Mouse (Mus musculus) limb, embryonic 12.5 days (tissue): ENCODE data around the gene Cacna2d2. TPM values are rescaled to one million over a fixed set of nuclear protein-coding genes. Genes with fewer than 3 reads are reported as not detected.
A peak's percentile ranks its signal among the peaks of the same experiment; 100 is the strongest.

Experiments used
- ATAC-seq: fragments of 200-750 bp; cut with Nextera tagmentation; 2 replicates; pipeline ENCODE4 v1.8.0; 2017; ENCODE audit warnings: low read depth, moderate TSS enrichment; ENCODE audit not compliant: insufficient number of reproducible peaks, insufficient read depth, low FRiP score, low TSS enrichment
- H3K27ac ChIP-seq: fragments of 300-500 bp; sonication (generic); 2 replicates; pipeline ENCODE4 v1.5.1; 2016; ENCODE audit warnings: mild to moderate bottlenecking, moderate library complexity
- H3K27me3 ChIP-seq: fragments of 300-500 bp; sonication (generic); 2 replicates; pipeline ENCODE4 v1.6.1; 2016; ENCODE audit warnings: mild to moderate bottlenecking, moderate library complexity
- H3K36me3 ChIP-seq: fragments of 300-500 bp; sonication (generic); 2 replicates; pipeline ENCODE4 v1.6.1; 2016; ENCODE audit warnings: mild to moderate bottlenecking, moderate library complexity
- H3K4me1 ChIP-seq: fragments of 300-500 bp; sonication (generic); replicated peaks from 2 replicates; pipeline ENCODE4 v1.6.1; 2016
- H3K4me2 ChIP-seq: fragments of 300-500 bp; sonication (generic); 2 replicates; pipeline ENCODE4 v1.6.1; 2016; ENCODE audit warnings: mild to moderate bottlenecking, moderate library complexity
- H3K4me3 ChIP-seq: fragments of 300-500 bp; sonication (generic); replicated peaks from 2 replicates; pipeline ENCODE4 v1.5.1; 2016; ENCODE audit warnings: mild to moderate bottlenecking
- H3K9ac ChIP-seq: fragments of 300-500 bp; sonication (generic); replicated peaks from 2 replicates; pipeline ENCODE4 v1.6.1; 2016; ENCODE audit warnings: mild to moderate bottlenecking, moderate library complexity
- H3K9me3 ChIP-seq: fragments of 300-500 bp; sonication (generic); 2 replicates; pipeline ENCODE4 v1.6.1; 2016; ENCODE audit warnings: mild to moderate bottlenecking, moderate library complexity
- WGBS: fragments of 180-500 bp; shearing (Covaris S2); methylation state at CpG from one replicate; pipeline ENCODE4 v1.1.7; 2016; 5-methylcytosine and 5-hydroxymethylcytosine counted together
- polyA plus RNA-seq: library from polyadenylated mRNA; unstranded; fragments of >200 nt; fragmentation: Nextera tagmentation; extraction: Ambion mirVana; gene quantifications from 2 replicates; pipeline ENCODE4 v1.2.1, GENCODE M21; 2016

The Cacna2d2 gene
- polyA plus RNA-seq, 1 experiment from 2014 or later, result 0.49 TPM

- 56% methylated on average over 2 of the region's 2 CpGs for WGBS
- 0 out of 2 replicates have a peak overlapping the region, but pooled peaks have one; percentile 11 for H3K4me3 ChIP-seq
- peak overlapping the region; percentile 42; the same call in 1 of the 2 replicates for H3K9ac ChIP-seq
- H3K9me3 ChIP-seq, result no peaks in the 10 kb centered on the region
- peak overlapping the region; percentile 48 for H3K4me2 ChIP-seq
- no peak overlapping the region for H3K27ac ChIP-seq
- ATAC-seq, result 0 out of 2 replicates have a peak, but pooled peaks have one; percentile 1
- peaks cover 73% of the 10 kb centered on the region for H3K27me3 ChIP-seq
- peaks cover 36% of the 10 kb centered on the region for H3K4me1 ChIP-seq
- no peaks in the 10 kb centered on the region for H3K36me3 ChIP-seq
Measured at GRCm38 (mm10) chr9:107522400-107522711, 122.9 kb downstream of the Cacna2d2 start.

GRCm38 (mm10) chr9:107526198-107527026, 127.0 kb downstream of the Cacna2d2 start:
- Histone ChIP-seq H3K4me1 (peaks cover 34% of the 10 kb centered on the region), H3K36me3 (no peaks in the 10 kb centered on the region), H3K27me3 (peaks cover 74% of the 10 kb centered on the region), H3K9me3 (no peaks in the 10 kb centered on the region), H3K4me2 (peak overlapping the region; percentile 65), H3K9ac (no peak overlapping the region), H3K4me3 (peak overlapping the region; percentile 39), H3K27ac (no peak overlapping the region)
- WGBS, result 5% methylated on average over 44 of the region's 44 CpGs
- peak; percentile 45; the same call in 1 of the 2 replicates for ATAC-seq

GRCm38 (mm10) chr9:107533791-107534407, 134.5 kb downstream of the Cacna2d2 start, which contains the start of gene Tmem115:
Gene Tmem115, plus strand, starts transcription at chr9:107533945.
- Histone ChIP-seq H3K4me3 (peak within 1 kb of the TSS; percentile 76), H3K27me3 (peaks cover 8% of the 10 kb centered on the region; the same call in 1 of the 2 replicates), H3K9me3 (no peaks in the 10 kb centered on the region), H3K27ac (peak within 1 kb of the TSS; percentile 60; the same call in 1 of the 2 replicates), H3K36me3 (peaks cover 25% of the 10 kb centered on the region), H3K9ac (peak within 1 kb of the TSS; percentile 81), H3K4me1 (peaks cover 27% of the 10 kb centered on the region), H3K4me2 (peak within 1 kb of the TSS; percentile 99)
- peak; percentile 99 for ATAC-seq
- under 1% methylated on average over 48 of the region's 48 CpGs for WGBS

- peaks cover 27% of the 10 kb centered on the region for H3K4me1 ChIP-seq
- peak overlapping the region; percentile 60; the same call in 1 of the 2 replicates for H3K27ac ChIP-seq
- H3K9ac ChIP-seq, result peak overlapping the region; percentile 81
- H3K27me3 ChIP-seq, result peaks cover 8% of the 10 kb centered on the region; the same call in 1 of the 2 replicates
- H3K9me3 ChIP-seq, result no peaks in the 10 kb centered on the region
- peak overlapping the region; percentile 99 for H3K4me2 ChIP-seq
- peaks cover 32% of the 10 kb centered on the region for H3K36me3 ChIP-seq
- H3K4me3 ChIP-seq, result peak overlapping the region; percentile 76
- WGBS, result under 1% methylated on average over 40 of the region's 40 CpGs
- ATAC-seq, result no peak
Measured at GRCm38 (mm10) chr9:107534408-107535202, 135.2 kb downstream of the Cacna2d2 start.

- no peaks in the 10 kb centered on the region for H3K27me3 ChIP-seq
- no peak for ATAC-seq
- WGBS, result 95% methylated on average over 7 of the region's 7 CpGs
- H3K4me1 ChIP-seq, result peaks cover 46% of the 10 kb centered on the region
- H3K9me3 ChIP-seq, result no peaks in the 10 kb centered on the region
- no peak overlapping the region for H3K4me3 ChIP-seq
- H3K4me2 ChIP-seq, result no peak overlapping the region
- H3K9ac ChIP-seq, result no peak overlapping the region
- peaks cover 39% of the 10 kb centered on the region for H3K36me3 ChIP-seq
- H3K27ac ChIP-seq, result no peak overlapping the region
Measured at GRCm38 (mm10) chr9:107538231-107538630, 138.8 kb downstream of the Cacna2d2 start.

GRCm38 (mm10) chr9:107538711-107539110, 139.3 kb downstream of the Cacna2d2 start:
- 92% methylated on average over 3 of the region's 3 CpGs for WGBS
- no peak overlapping the region for H3K4me3 ChIP-seq
- ATAC-seq, result no peak
- no peaks in the 10 kb centered on the region for H3K9me3 ChIP-seq
- peaks cover 44% of the 10 kb centered on the region for H3K36me3 ChIP-seq
- no peak overlapping the region for H3K4me2 ChIP-seq
- H3K27ac ChIP-seq, result no peak overlapping the region
- peaks cover 46% of the 10 kb centered on the region for H3K4me1 ChIP-seq
- no peaks in the 10 kb centered on the region for H3K27me3 ChIP-seq
- H3K9ac ChIP-seq, result no peak overlapping the region

GRCm38 (mm10) chr9:107539940-107540339, 140.5 kb downstream of the Cacna2d2 start:
- no peak for ATAC-seq
- H3K9ac ChIP-seq, result no peak overlapping the region
- 91% methylated on average over 8 of the region's 8 CpGs for whole genome bisulfite sequencing
- H3K27me3 ChIP-seq, result no peaks in the 10 kb centered on the region
- H3K9me3 ChIP-seq, result no peaks in the 10 kb centered on the region
- no peak overlapping the region for H3K27ac ChIP-seq
- peaks cover 46% of the 10 kb centered on the region for H3K4me1 ChIP-seq
- no peak overlapping the region for H3K4me2 ChIP-seq
- no peak overlapping the region for H3K4me3 ChIP-seq
- H3K36me3 ChIP-seq, result peaks cover 56% of the 10 kb centered on the region

GRCm38 (mm10) chr9:107540420-107540819, 141.0 kb downstream of the Cacna2d2 start:
- H3K4me2 ChIP-seq, result peak overlapping the region; percentile 83

GRCm38 (mm10) chr9:107541005-107541404, 141.6 kb downstream of the Cacna2d2 start:
- Histone ChIP-seq H3K9ac (no peak overlapping the region; the same call in 1 of the 2 replicates), H3K9me3 (no peaks in the 10 kb centered on the region), H3K36me3 (peaks cover 61% of the 10 kb centered on the region), H3K27me3 (no peaks in the 10 kb centered on the region), H3K27ac (no peak overlapping the region), H3K4me3 (peak overlapping the region; percentile 60), H3K4me2 (peak overlapping the region; percentile 83), H3K4me1 (peaks cover 39% of the 10 kb centered on the region)
- WGBS, result 32% methylated on average over 10 of the region's 10 CpGs
- ATAC-seq, result no peak

More at GRCm38 (mm10) chr9:107540420-107540819, 141.0 kb downstream of the Cacna2d2 start:
- H3K4me1 ChIP-seq, result peaks cover 41% of the 10 kb centered on the region
- WGBS, result 74% methylated on average over 4 of the region's 4 CpGs
- H3K27ac ChIP-seq, result no peak overlapping the region
- H3K27me3 ChIP-seq, result no peaks in the 10 kb centered on the region
- no peak overlapping the region for H3K9ac ChIP-seq
- no peaks in the 10 kb centered on the region for H3K9me3 ChIP-seq
- H3K36me3 ChIP-seq, result peaks cover 61% of the 10 kb centered on the region
- 0 out of 2 replicates have a peak overlapping the region, but pooled peaks have one; percentile 60 for H3K4me3 ChIP-seq
- ATAC-seq, result no peak

GRCm38 (mm10) chr9:107541474-107542351, 142.3 kb downstream of the Cacna2d2 start, which contains the start of the genes Cyb561d2 and Nprl2:
Gene Cyb561d2, minus strand, starts transcription at chr9:107542193.
Gene Nprl2, plus strand, starts transcription at chr9:107542226.
- no peak within 1 kb of the TSS for H3K27ac ChIP-seq
- peak within 1 kb of the TSS; percentile 83 for H3K4me2 ChIP-seq
- H3K36me3 ChIP-seq, result peaks cover 58% of the 10 kb centered on the region
- peak; percentile 76 for ATAC-seq
- peak within 1 kb of the TSS; percentile 57 for H3K9ac ChIP-seq
- no peaks in the 10 kb centered on the region for H3K27me3 ChIP-seq
- H3K9me3 ChIP-seq, result no peaks in the 10 kb centered on the region
- peaks cover 39% of the 10 kb centered on the region for H3K4me1 ChIP-seq
- under 1% methylated on average over 46 of the region's 46 CpGs for WGBS
- peak within 1 kb of the TSS; percentile 60 for H3K4me3 ChIP-seq
